Mouse (Mus musculus): ENCODE measurements around the gene Carhsp1. TPM values are rescaled to one million over a fixed set of nuclear protein-coding genes. Genes with fewer than 3 reads are reported as not detected.

Gene Carhsp1
- polyA plus RNA-seq, 1 experiment from 2014 or later, result 89.9 TPM

GRCm38 (mm10) chr16:8691206-8691605 lies 19.3 kb upstream of the Carhsp1 start:
- Histone ChIP-seq H3K27ac (ENCODE audit: low read length) (no peak overlapping the region), H3K4me1 (ENCODE audit: control insufficient read depth, insufficient read depth, low read length) (peaks cover 13% of the 10 kb centered on the region; the same call in 1 of the 2 replicates), H3K27me3 (ENCODE audit: control insufficient read depth, insufficient read depth, low read length) (no peaks in the 10 kb centered on the region), H3K9ac (ENCODE audit: low read length) (no peak overlapping the region), H3K36me3 (ENCODE audit: control insufficient read depth, insufficient read depth, low read length) (peaks cover 47% of the 10 kb centered on the region), H3K4me2 (ENCODE audit: low read depth, low read length) (no peak overlapping the region), H3K4me3 (replicated peaks; ENCODE audit: low read length) (no peak overlapping the region), H3K9me3 (replicated peaks; ENCODE audit: control insufficient read depth, low read length) (no peaks in the 10 kb centered on the region)
- no peak for ATAC-seq (ENCODE audit: insufficient read depth, low FRiP score)
- 89% methylated on average over 7 of the region's 7 CpGs for WGBS

GRCm38 (mm10) chr16:8689979-8690656 lies 18.2 kb upstream of the Carhsp1 start:
- 89% methylated on average over 11 of the region's 11 CpGs for WGBS
- Histone ChIP-seq H3K4me3 (replicated peaks; ENCODE audit: low read length) (no peak overlapping the region), H3K27me3 (ENCODE audit: control insufficient read depth, insufficient read depth, low read length) (no peaks in the 10 kb centered on the region), H3K9me3 (replicated peaks; ENCODE audit: control insufficient read depth, low read length) (no peaks in the 10 kb centered on the region), H3K9ac (ENCODE audit: low read length) (no peak overlapping the region), H3K36me3 (ENCODE audit: control insufficient read depth, insufficient read depth, low read length) (peaks cover 41% of the 10 kb centered on the region), H3K4me2 (ENCODE audit: low read depth, low read length) (no peak overlapping the region), H3K27ac (ENCODE audit: low read length) (no peak overlapping the region), H3K4me1 (ENCODE audit: control insufficient read depth, insufficient read depth, low read length) (peaks cover 13% of the 10 kb centered on the region; the same call in 1 of the 2 replicates)
- no peak for ATAC-seq (ENCODE audit: insufficient read depth, low FRiP score)

- no peak overlapping the region for H3K27ac ChIP-seq (ENCODE audit: low read length)
- H3K4me3 ChIP-seq (replicated peaks; ENCODE audit: low read length), result no peak overlapping the region
- ATAC-seq (ENCODE audit: insufficient read depth, low FRiP score), result no peak
- no peak overlapping the region for H3K9ac ChIP-seq (ENCODE audit: low read length)
- H3K4me1 ChIP-seq (ENCODE audit: control insufficient read depth, insufficient read depth, low read length), result peaks cover 13% of the 10 kb centered on the region; the same call in 1 of the 2 replicates
- no peak overlapping the region for H3K4me2 ChIP-seq (ENCODE audit: low read depth, low read length)
- H3K9me3 ChIP-seq (replicated peaks; ENCODE audit: control insufficient read depth, low read length), result no peaks in the 10 kb centered on the region
- H3K27me3 ChIP-seq (ENCODE audit: control insufficient read depth, insufficient read depth, low read length), result no peaks in the 10 kb centered on the region
- H3K36me3 ChIP-seq (ENCODE audit: control insufficient read depth, insufficient read depth, low read length), result peaks cover 26% of the 10 kb centered on the region
Observed at GRCm38 (mm10) chr16:8687559-8688112, 15.7 kb upstream of the Carhsp1 start.

GRCm38 (mm10) chr16:8686871-8687535 lies 15.0 kb upstream of the Carhsp1 start:
- WGBS, result 68% methylated on average over 11 of the region's 11 CpGs
- Histone ChIP-seq H3K4me2 (ENCODE audit: low read depth, low read length) (no peak overlapping the region), H3K9ac (ENCODE audit: low read length) (no peak overlapping the region), H3K36me3 (ENCODE audit: control insufficient read depth, insufficient read depth, low read length) (peaks cover 26% of the 10 kb centered on the region), H3K4me3 (replicated peaks; ENCODE audit: low read length) (no peak overlapping the region), H3K4me1 (ENCODE audit: control insufficient read depth, insufficient read depth, low read length) (peaks cover 13% of the 10 kb centered on the region; the same call in 1 of the 2 replicates), H3K27me3 (ENCODE audit: control insufficient read depth, insufficient read depth, low read length) (no peaks in the 10 kb centered on the region), H3K27ac (ENCODE audit: low read length) (no peak overlapping the region), H3K9me3 (replicated peaks; ENCODE audit: control insufficient read depth, low read length) (no peaks in the 10 kb centered on the region)
- ATAC-seq (ENCODE audit: insufficient read depth, low FRiP score), result peak; percentile 79

- H3K36me3 ChIP-seq (ENCODE audit: control insufficient read depth, insufficient read depth, low read length), result peaks cover 20% of the 10 kb centered on the region
- peak; percentile 46; the same call in 1 of the 2 replicates for ATAC-seq (ENCODE audit: insufficient read depth, low FRiP score)
- no peak overlapping the region for H3K4me2 ChIP-seq (ENCODE audit: low read depth, low read length)
- WGBS, result 54% methylated on average over 7 of the region's 7 CpGs
- H3K27ac ChIP-seq (ENCODE audit: low read length), result peak overlapping the region; percentile 20; the same call in 1 of the 2 replicates
- peaks cover 13% of the 10 kb centered on the region; the same call in 1 of the 2 replicates for H3K4me1 ChIP-seq (ENCODE audit: control insufficient read depth, insufficient read depth, low read length)
- H3K4me3 ChIP-seq (replicated peaks; ENCODE audit: low read length), result no peak overlapping the region
- H3K9me3 ChIP-seq (replicated peaks; ENCODE audit: control insufficient read depth, low read length), result no peaks in the 10 kb centered on the region
- no peaks in the 10 kb centered on the region for H3K27me3 ChIP-seq (ENCODE audit: control insufficient read depth, insufficient read depth, low read length)
- H3K9ac ChIP-seq (ENCODE audit: low read length), result no peak overlapping the region
Observed at GRCm38 (mm10) chr16:8686121-8686870, 14.3 kb upstream of the Carhsp1 start.

GRCm38 (mm10) chr16:8685087-8685486 lies 13.1 kb upstream of the Carhsp1 start:
- no peaks in the 10 kb centered on the region for H3K27me3 ChIP-seq (ENCODE audit: control insufficient read depth, insufficient read depth, low read length)
- H3K36me3 ChIP-seq (ENCODE audit: control insufficient read depth, insufficient read depth, low read length), result peaks cover 14% of the 10 kb centered on the region
- WGBS, result 50% methylated on average over 4 of the region's 4 CpGs
- H3K9ac ChIP-seq (ENCODE audit: low read length), result no peak overlapping the region
- no peaks in the 10 kb centered on the region for H3K9me3 ChIP-seq (replicated peaks; ENCODE audit: control insufficient read depth, low read length)
- no peak for ATAC-seq (ENCODE audit: insufficient read depth, low FRiP score)
- peaks cover 13% of the 10 kb centered on the region; the same call in 1 of the 2 replicates for H3K4me1 ChIP-seq (ENCODE audit: control insufficient read depth, insufficient read depth, low read length)
- H3K4me2 ChIP-seq (ENCODE audit: low read depth, low read length), result no peak overlapping the region
- H3K4me3 ChIP-seq (replicated peaks; ENCODE audit: low read length), result no peak overlapping the region
- no peak overlapping the region for H3K27ac ChIP-seq (ENCODE audit: low read length)

GRCm38 (mm10) chr16:8680470-8680869 lies 8.5 kb upstream of the Carhsp1 start, which contains the start of gene Gm5767:
TSS of gene Gm5767 (plus strand) at chr16:8680770.
- Histone ChIP-seq H3K4me2 (ENCODE audit: low read depth, low read length) (no peak within 1 kb of the TSS), H3K9ac (ENCODE audit: low read length) (no peak within 1 kb of the TSS), H3K4me3 (replicated peaks; ENCODE audit: low read length) (no peak within 1 kb of the TSS), H3K27ac (ENCODE audit: low read length) (no peak within 1 kb of the TSS), H3K4me1 (ENCODE audit: control insufficient read depth, insufficient read depth, low read length) (peaks cover 4% of the 10 kb centered on the region), H3K9me3 (replicated peaks; ENCODE audit: control insufficient read depth, low read length) (no peaks in the 10 kb centered on the region), H3K27me3 (ENCODE audit: control insufficient read depth, insufficient read depth, low read length) (no peaks in the 10 kb centered on the region), H3K36me3 (ENCODE audit: control insufficient read depth, insufficient read depth, low read length) (no peaks in the 10 kb centered on the region)
- ATAC-seq (ENCODE audit: insufficient read depth, low FRiP score), result no peak
- 79% methylated on average over 5 of the region's 5 CpGs for WGBS

GRCm38 (mm10) chr16:8679780-8680179 lies 7.8 kb upstream of the Carhsp1 start:
- 73% methylated on average over 3 of the region's 3 CpGs for WGBS
- Histone ChIP-seq H3K4me3 (replicated peaks; ENCODE audit: low read length) (no peak overlapping the region), H3K9me3 (replicated peaks; ENCODE audit: control insufficient read depth, low read length) (no peaks in the 10 kb centered on the region), H3K27me3 (ENCODE audit: control insufficient read depth, insufficient read depth, low read length) (no peaks in the 10 kb centered on the region), H3K4me1 (ENCODE audit: control insufficient read depth, insufficient read depth, low read length) (peaks cover 4% of the 10 kb centered on the region), H3K27ac (ENCODE audit: low read length) (no peak overlapping the region), H3K4me2 (ENCODE audit: low read depth, low read length) (no peak overlapping the region), H3K9ac (ENCODE audit: low read length) (no peak overlapping the region), H3K36me3 (ENCODE audit: control insufficient read depth, insufficient read depth, low read length) (no peaks in the 10 kb centered on the region)
- ATAC-seq (ENCODE audit: insufficient read depth, low FRiP score), result no peak
